Mouse (Mus musculus): Measurements from ENCODE around the gene Ctrc.

- no peak for TF ChIP-seq POLR2A (IDR thresholded peaks at IDR 0.05; ENCODE audit: low read depth, low read length)
- TF ChIP-seq CTCF (IDR thresholded peaks at IDR 0.05; ENCODE audit: extremely low read depth, insufficient read length, insufficient replicate concordance, low read depth, low read length): no peak
Observed at GRCm38 (mm10) chr4:141865600-141865999, 19.4 kb upstream of the Ctrc start.

Measured in small intestine, adult 2 months (tissue).